Mouse (Mus musculus) yolk sac, embryonic 10.5 days (tissue): Measurements from ENCODE around the gene Rasal1.

Source experiments
- DNase-seq: peaks from one replicate; pipeline ENCODE4 v3.0.0-alpha.2; 2017; ENCODE audit warnings: low spot score

Gene Rasal1

DNA sequence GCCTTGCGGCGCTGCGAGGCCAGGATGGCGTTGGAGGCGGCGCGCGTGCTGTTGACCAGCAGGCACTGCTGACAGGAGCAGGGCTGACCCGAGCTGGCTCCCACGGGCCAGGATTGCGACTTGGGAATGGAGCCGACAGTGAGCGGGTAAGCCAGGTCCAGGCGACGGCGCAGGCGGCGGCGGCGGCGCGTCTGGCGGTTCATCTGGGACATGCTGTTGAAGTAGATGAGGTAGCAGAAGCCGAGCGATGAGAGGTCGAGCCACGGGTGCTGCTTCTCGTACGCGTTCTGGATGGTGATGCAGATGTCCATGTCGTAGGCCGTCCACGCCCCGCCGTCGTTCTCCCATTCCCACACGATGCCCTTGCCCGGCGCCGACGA lies 46.1 kb downstream of the Rasal1 start:
- no peak for DNase-seq

DNA sequence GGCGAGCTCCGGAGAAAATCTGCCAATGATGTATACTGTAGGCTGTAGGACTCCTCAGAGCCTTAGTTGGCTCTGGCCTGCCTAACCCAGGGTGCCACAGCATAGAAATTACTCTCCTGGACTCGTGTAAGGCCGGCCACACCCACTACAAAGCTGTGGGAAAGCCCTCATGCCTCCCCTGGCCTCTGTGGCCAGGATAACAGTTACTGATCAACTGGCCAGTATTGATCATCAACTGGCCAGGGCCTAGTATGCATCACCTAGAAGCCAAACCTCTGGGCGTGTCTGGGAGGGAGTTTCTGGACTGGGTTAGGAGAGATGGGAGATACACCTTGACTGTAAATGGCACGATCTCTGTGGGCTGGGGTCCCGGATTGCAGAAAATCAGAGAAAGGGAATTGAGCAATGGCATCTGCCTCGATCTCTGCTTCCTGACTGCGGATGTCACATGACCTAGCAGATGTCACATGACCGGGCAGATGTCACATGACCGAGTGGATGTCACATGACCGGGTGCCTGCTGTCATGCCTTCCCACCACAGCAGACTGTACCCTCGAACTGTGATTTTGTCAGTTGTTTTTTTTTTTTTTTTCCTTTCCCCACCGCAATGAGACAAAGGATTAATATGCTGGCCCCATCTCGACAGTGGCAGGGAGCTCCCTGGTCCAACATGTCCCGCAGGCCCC lies 47.6 kb downstream of the Rasal1 start:
- peak; percentile 54 for DNase-seq

- no peak for DNase-seq
Measured at GRCm38 (mm10) chr5:120696865-120697264, 48.3 kb downstream of the Rasal1 start.

DNA sequence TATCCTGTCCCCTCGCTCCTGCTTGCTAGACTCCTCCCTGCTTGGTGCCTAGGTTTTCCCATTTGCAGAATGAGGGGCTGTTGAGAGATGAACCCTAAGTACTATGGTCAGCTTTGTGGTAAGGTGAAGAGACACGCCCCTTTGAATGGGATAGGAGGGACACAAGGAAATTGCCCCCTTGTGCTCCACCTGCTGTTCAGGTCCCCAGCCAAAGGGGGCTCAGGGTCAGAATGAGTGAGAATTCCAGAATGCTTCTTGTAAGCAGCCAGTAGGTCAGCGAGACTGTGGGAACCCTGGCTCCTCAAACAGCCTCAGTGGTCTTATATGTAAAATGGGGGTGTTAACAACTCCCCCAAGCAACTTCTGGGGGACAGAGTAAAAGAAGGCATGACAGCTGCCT lies 49.6 kb downstream of the Rasal1 start:
- no peak for DNase-seq

DNA sequence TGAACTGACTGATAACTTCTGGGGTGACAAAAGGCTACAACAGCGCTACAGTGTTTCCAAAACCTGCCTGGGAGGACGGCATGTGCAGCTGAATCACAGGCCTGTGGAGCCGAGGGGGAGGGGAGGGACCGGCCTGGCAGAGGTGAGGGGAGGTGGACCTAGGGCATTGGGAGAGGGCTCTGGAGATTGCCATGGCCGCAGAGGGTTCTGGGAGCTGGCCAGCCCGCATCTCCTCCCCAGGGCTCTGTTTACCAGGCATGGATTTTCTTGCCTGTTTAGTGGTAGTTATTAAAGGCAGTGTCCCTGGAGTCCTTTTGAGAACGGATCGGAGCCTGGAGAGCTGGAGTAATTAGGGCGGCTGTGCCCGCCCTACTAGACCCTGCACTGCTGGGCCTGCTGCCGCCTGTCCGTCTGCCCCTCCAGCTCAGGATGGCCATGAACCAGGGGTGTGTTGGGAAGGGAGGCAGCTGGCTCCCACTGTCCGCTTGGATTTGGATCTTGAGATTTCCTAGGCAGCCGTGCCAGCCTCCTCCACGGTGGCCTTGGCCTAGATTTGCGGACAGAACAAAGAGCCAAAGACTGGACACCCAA lies 50.3 kb downstream of the Rasal1 start:
- DNase-seq, result no peak

GRCm38 (mm10) chr5:120700996-120701790 lies 52.6 kb downstream of the Rasal1 start:
- no peak for DNase-seq

DNA sequence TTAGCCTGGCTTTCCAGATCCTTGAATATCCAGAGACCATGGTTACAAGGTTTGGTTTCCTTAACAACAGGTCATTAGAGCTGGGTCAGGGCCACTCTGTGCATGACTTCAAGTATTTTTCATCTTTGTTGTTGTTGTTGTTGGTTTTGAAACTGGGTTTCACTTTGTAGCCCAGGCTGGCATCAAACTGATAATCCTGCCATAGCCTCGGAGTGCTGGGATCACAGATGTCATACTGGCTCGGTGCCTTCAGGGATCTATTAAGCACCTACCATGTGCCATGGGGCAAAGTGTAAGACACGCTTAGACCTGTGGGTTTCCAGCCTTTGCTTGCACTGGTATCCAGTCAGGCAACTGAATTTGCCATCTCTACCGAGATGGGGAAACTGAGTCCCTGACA lies 53.8 kb downstream of the Rasal1 start:
- no peak for DNase-seq

GRCm38 (mm10) chr5:120702969-120703368 lies 54.4 kb downstream of the Rasal1 start:
- DNase-seq, result no peak

DNA sequence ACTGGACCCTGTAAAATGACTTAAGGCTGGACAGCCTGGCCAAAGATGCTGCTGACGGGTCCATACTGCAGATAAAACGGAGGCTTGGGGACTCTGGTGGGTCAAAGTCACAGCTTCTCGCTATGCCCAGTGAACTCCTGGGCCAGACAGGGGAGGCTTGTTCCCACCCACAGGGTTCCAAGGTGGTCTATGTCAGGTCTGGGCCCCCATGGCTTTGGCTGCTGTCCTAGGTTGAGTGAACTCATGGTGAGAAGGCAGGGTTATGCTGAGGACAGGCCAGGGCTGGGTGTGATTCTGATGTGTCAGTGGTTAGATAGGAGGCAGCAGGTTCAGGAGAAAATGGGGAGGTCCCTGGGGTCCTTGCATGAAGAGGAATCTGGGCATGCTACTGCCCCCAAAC lies 55.0 kb downstream of the Rasal1 start:
- DNase-seq, result no peak

DNA sequence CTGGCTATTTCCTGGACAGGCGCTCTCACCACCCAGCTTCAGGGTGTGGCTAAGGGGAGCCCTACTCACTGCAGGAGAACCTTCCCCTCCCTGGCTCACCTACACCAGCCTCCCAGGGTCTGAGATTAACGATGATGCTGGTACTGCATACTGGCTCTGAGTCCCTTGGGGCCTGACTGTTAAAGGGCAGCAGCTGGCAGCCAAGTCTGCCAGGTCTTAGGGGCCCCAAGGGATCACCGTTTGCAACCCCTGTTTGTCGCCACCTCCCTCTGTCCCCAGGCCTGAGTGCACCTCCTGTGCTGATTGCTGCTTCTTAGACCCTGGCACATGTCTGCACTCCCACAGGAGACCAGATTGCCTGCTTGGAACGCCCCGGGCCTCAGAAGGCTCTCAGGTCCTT lies 55.8 kb downstream of the Rasal1 start:
- no peak for DNase-seq

DNA sequence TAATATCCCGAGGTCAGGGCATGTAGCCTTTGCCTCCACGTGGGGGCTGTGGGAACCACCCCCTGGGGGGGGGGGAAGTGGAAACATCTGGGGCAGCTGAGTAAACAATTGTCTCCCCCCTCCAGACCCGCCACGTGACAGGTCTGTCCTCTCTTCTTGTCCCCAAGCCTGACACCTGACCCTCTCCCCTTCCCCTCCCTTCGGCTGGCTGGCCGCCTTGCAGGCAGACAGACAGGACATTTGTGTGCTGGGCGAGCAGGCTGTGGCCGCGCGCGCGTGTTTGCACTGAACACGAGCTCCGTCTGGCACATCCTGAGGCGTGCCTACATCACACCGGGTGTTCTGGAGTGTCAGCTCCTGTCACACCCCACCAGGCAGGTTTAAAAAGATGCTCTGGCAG lies 57.9 kb downstream of the Rasal1 start:
- peak; percentile 25 for DNase-seq

DNA sequence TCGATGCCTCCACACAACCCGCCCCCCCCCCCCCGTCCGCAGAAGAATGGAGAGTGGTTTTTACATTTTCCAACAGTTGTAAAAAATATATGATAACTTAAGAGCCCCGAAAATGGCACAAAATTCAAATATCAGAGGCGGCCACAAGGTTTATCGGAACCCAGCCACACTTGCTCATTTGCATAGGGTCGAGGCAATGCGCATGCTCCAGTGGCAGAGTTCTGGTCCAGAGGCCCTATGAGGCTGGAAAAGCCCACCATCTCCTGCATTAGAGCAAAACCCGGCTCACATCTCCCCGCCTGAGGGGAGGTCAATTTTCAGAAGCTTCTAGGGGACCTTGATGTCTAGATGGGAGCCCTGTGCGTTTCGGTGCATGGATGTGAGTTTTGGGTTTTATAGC lies 58.4 kb downstream of the Rasal1 start:
- DNase-seq, result no peak

DNA sequence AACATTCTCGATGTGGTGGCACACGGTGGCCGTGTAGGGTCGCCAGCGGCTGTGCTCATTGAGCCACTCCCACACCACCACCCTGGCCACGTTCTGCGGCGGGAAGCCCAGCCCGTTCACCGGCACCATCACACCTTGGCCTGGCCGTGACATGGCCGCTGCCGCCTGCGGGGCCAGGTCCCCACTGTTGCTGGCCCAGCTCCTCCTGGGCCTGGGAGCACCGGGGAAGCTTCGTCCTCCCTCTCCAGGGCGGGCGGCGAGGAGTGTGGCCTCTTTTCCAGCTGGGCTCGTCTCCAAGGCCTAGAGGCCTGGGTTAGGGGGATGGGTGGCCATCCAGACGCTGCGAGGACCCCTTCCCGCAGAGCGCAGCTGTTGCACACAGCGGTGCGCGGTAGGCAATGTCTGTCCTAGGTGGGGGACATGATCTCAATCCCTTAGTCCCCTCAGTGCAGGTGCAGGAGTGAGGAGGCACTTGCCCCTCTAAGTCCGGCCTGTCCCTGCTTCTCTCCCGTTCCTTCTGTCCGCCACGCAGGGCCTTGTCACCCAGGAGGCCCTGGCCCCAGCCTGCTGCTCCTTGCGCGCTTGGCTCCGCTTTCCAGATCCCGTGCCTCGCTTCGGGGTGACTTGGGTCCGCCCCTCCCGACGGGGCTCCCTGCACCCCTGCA lies 61.7 kb downstream of the Rasal1 start:
- no peak for DNase-seq

- no peak for DNase-seq
Measured at GRCm38 (mm10) chr5:120710826-120711248, 62.2 kb downstream of the Rasal1 start.

GRCm38 (mm10) chr5:120711416-120711815 lies 62.8 kb downstream of the Rasal1 start:
- no peak for DNase-seq

DNA sequence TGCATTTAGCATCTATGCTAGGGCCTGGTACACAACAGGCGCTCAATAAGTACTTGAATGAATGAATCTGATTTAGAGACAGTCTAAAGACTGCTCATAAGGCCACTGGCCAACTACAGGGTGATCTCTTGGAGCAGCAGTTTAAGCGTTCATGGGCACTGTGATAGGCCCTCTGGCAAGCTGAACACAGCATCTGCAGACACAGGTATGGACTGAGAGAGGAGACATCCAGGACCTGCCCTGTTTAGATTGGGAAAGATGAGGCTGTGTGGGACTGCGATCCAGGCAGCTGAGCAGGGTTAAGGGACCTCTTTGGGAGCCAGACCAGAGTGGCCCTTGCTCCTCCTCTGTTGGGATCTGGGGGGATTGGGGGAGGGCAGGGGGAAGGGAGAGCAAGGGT lies 63.2 kb downstream of the Rasal1 start, which contains the start of gene Dtx1:
Gene Dtx1 (minus strand): TSS at position 101 of the 400 bp plus-strand sequence.
- no peak for DNase-seq

- DNase-seq, result no peak
Measured at GRCm38 (mm10) chr5:120712721-120713120, 64.1 kb downstream of the Rasal1 start.

DNA sequence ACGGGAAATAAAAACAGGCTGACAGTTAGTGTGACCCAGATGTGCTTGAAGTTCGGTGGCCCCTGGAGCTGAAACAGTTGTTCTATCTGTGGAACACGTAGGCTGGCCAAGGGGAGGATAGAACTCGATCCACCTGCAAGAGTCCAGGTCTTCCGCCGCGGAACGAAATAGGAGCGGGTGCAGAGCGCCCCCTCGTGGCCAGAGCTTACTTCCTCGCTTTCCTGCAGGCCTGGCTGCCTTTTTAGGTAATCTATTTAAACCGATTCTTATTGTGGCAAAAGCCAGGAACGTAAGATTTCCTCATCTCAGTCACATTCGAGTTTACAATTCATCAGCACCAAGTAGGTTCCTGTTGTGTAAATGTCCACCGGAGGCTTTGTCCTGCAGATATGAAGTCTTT lies 65.7 kb downstream of the Rasal1 start:
- peak; percentile 39 for DNase-seq

GRCm38 (mm10) chr5:120717136-120717535 lies 68.5 kb downstream of the Rasal1 start:
- DNase-seq, result no peak

- no peak for DNase-seq
Measured at GRCm38 (mm10) chr5:120718600-120719378, 70.2 kb downstream of the Rasal1 start.

DNA sequence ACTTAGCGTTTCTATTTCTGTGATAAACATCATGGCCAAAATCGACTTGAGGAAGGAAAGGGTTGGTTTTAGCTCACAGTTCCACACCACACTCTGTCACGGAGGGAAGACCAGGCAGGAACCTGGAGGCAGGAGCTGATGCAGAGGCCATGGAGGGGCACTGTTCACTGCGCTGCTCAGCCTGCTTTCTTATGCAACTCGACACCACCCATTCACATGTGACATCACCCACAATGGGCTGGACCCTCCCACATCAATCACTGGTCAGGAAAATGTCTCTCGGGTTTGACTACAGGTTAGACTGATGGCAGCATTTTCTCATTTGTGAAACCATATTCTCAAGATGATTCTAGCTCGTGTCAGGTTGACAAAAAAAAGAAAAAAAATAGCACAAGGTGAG lies 72.4 kb downstream of the Rasal1 start:
- DNase-seq, result no peak
